Mouse (Mus musculus) mouse trophoblast stem cell (cell line): ENCODE data around the gene Mfap1a.

Experiments
- in situ Hi-C, 2 experiments: fragments of 300-500 bp; cut with MseI, MboI; formaldehyde crosslinking; loops; 2 replicates in 1 of 2; 3 replicates in 1 of 2; pipeline ENCODE4 v1.15.1; 2025

Gene Mfap1a

DNA sequence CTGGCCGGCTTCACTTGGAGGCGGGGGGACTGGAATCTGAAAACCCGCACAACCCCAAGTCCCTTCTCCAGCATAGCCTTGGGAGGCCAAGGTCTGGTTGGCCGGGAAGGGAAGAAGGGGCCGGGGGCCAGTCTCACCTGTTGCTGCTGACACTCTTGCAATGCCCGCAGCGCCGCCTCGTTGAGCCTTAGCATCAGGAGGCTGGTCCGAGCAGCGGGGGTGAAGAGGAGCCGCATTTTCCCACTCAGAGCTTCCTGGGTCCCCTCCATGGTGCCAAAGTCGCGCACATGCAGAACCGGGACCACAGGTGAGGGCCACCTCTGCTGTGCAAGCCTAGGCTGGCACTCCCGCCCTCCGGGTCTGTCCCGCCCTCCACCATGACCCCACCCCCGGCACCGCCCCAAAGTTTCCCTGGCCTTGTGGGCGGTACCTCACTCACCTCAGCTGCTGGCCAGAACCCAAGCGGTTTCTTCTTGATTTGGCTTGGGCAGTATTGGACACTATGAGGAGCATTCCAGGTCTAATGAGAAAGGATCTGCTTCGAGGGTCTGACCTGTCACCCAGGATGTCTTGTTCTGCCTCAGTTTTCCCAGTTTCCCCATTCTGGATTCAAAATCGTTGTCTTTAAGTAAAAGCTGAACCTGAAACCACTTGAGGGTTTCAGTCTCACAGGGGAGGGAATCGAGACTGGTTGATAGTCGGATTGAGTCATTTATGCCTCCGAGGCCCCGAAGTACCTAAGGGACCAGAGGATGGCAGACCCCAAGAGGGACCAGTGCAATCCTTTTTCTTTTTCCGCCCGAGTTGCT, 64.0 kb downstream of the Mfap1a start:
- in situ Hi-C loops = no loop called here
